Mouse (Mus musculus): ENCODE results near the gene Nrgn. TPM values are rescaled to one million over a fixed set of nuclear protein-coding genes. Genes with fewer than 3 reads are reported as not detected.

Nrgn gene
- polyA plus RNA-seq, 1 experiment from 2014 or later: 9.0 TPM

DNA sequence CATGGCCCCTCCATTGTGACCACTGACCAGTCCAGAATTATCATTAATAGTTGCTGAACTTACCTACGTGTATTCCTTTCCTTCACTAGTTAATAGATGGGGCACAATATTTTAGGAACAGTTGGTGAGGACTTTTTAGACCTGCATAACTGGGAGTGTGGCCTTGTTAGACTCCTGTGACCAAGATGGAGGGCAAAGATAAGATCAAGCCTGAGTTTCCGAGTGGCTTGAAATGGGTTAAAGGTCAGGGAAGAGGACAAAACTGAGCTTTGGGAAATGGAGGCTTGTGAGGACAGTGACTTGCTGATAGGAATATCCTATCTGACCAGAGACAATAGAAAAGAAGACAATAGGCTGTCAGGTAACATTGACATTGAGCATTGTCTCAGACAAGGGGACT is 27.2 kb downstream of the Nrgn start:
- ATAC-seq (ENCODE audit: low read depth): no peak
- Histone ChIP-seq H3K36me3 (ENCODE audit: control insufficient read depth, insufficient read depth, low read length) (peaks cover 14% of the 10 kb centered on the region), H3K27me3 (ENCODE audit: control insufficient read depth, insufficient read depth, low read depth, low read length) (peaks cover 7% of the 10 kb centered on the region; the same call in 1 of the 2 replicates), H3K9ac (ENCODE audit: low read length) (no peak overlapping the region), H3K4me3 (ENCODE audit: low read length) (no peak overlapping the region), H3K4me2 (ENCODE audit: low read depth, low read length) (no peak overlapping the region), H3K9me3 (ENCODE audit: control insufficient read depth, low read length) (no peaks in the 10 kb centered on the region), H3K4me1 (replicated peaks; ENCODE audit: control insufficient read depth, insufficient read depth, low read length) (peaks cover 35% of the 10 kb centered on the region), H3K27ac (ENCODE audit: low read length) (no peak overlapping the region)
- 84% methylated on average over 2 of the region's 2 CpGs for WGBS

GRCm38 (mm10) chr9:37519995-37520394 is 32.7 kb downstream of the Nrgn start:
- Histone ChIP-seq H3K27me3 (ENCODE audit: control insufficient read depth, insufficient read depth, low read depth, low read length) (no peaks in the 10 kb centered on the region), H3K9me3 (ENCODE audit: control insufficient read depth, low read length) (no peaks in the 10 kb centered on the region), H3K4me3 (ENCODE audit: low read length) (no peak overlapping the region), H3K9ac (ENCODE audit: low read length) (no peak overlapping the region), H3K4me2 (ENCODE audit: low read depth, low read length) (no peak overlapping the region), H3K36me3 (ENCODE audit: control insufficient read depth, insufficient read depth, low read length) (peaks cover 11% of the 10 kb centered on the region), H3K4me1 (replicated peaks; ENCODE audit: control insufficient read depth, insufficient read depth, low read length) (no peaks in the 10 kb centered on the region), H3K27ac (ENCODE audit: low read length) (no peak overlapping the region)
- ATAC-seq (ENCODE audit: low read depth): no peak
- 83% methylated on average over 2 of the region's 2 CpGs for WGBS

GRCm38 (mm10) chr9:37518991-37519390 is 33.7 kb downstream of the Nrgn start:
- Histone ChIP-seq H3K9me3 (ENCODE audit: control insufficient read depth, low read length) (no peaks in the 10 kb centered on the region), H3K9ac (ENCODE audit: low read length) (no peak overlapping the region), H3K27ac (ENCODE audit: low read length) (no peak overlapping the region), H3K27me3 (ENCODE audit: control insufficient read depth, insufficient read depth, low read depth, low read length) (no peaks in the 10 kb centered on the region), H3K36me3 (ENCODE audit: control insufficient read depth, insufficient read depth, low read length) (peaks cover 11% of the 10 kb centered on the region), H3K4me3 (ENCODE audit: low read length) (no peak overlapping the region), H3K4me1 (replicated peaks; ENCODE audit: control insufficient read depth, insufficient read depth, low read length) (no peaks in the 10 kb centered on the region), H3K4me2 (ENCODE audit: low read depth, low read length) (no peak overlapping the region)
- ATAC-seq (ENCODE audit: low read depth): no peak
- WGBS: 94% methylated on average over 8 of the region's 8 CpGs

- 82% methylated on average over 1 of the region's 1 CpGs for WGBS
- Histone ChIP-seq H3K27me3 (ENCODE audit: control insufficient read depth, insufficient read depth, low read depth, low read length) (no peaks in the 10 kb centered on the region), H3K9me3 (ENCODE audit: control insufficient read depth, low read length) (no peaks in the 10 kb centered on the region), H3K9ac (ENCODE audit: low read length) (no peak overlapping the region), H3K4me3 (ENCODE audit: low read length) (no peak overlapping the region), H3K36me3 (ENCODE audit: control insufficient read depth, insufficient read depth, low read length) (0 out of 2 replicates have a peak, but pooled peaks cover 2% of the 10 kb centered on the region), H3K4me2 (ENCODE audit: low read depth, low read length) (no peak overlapping the region), H3K27ac (ENCODE audit: low read length) (no peak overlapping the region), H3K4me1 (replicated peaks; ENCODE audit: control insufficient read depth, insufficient read depth, low read length) (no peaks in the 10 kb centered on the region; the same call in 1 of the 2 replicates)
- ATAC-seq (ENCODE audit: low read depth): no peak
These were observed 35.2 kb downstream of the Nrgn start for GRCm38 (mm10) chr9:37517467-37517866.

- H3K9me3 ChIP-seq (ENCODE audit: control insufficient read depth, low read length): no peaks in the 10 kb centered on the region
- H3K27me3 ChIP-seq (ENCODE audit: control insufficient read depth, insufficient read depth, low read depth, low read length): no peaks in the 10 kb centered on the region
- ATAC-seq (ENCODE audit: low read depth): no peak
- H3K4me2 ChIP-seq (ENCODE audit: low read depth, low read length): no peak overlapping the region
- H3K36me3 ChIP-seq (ENCODE audit: control insufficient read depth, insufficient read depth, low read length): no peaks in the 10 kb centered on the region
- H3K4me3 ChIP-seq (ENCODE audit: low read length): no peak overlapping the region
- 57% methylated on average over 3 of the region's 3 CpGs for WGBS
- H3K27ac ChIP-seq (ENCODE audit: low read length): no peak overlapping the region
- no peaks in the 10 kb centered on the region; the same call in 1 of the 2 replicates for H3K4me1 ChIP-seq (replicated peaks; ENCODE audit: control insufficient read depth, insufficient read depth, low read length)
- H3K9ac ChIP-seq (ENCODE audit: low read length): no peak overlapping the region
These were observed 38.2 kb downstream of the Nrgn start for GRCm38 (mm10) chr9:37514456-37514855.

DNA sequence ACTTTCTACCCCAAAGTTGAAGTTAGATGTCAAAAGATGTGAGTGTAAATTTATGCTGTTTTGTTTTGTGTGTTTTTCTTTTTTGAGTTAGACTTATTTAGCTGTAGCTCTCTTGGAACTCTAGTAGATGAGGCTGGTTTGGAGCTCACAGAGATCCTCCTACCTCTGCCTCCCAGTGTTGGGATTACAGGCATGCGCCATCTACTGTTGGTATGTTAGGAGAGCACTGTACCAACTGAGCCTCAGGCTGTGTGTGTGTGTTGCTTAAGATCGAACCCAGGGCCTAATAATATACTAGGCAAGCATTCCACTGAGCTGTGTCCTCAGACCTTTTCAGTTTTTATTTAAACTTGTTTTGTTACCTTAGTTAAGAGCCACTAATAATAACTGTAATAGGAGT is 40.6 kb downstream of the Nrgn start:
- no peaks in the 10 kb centered on the region for H3K36me3 ChIP-seq (ENCODE audit: control insufficient read depth, insufficient read depth, low read length)
- no peak for ATAC-seq (ENCODE audit: low read depth)
- H3K9ac ChIP-seq (ENCODE audit: low read length): no peak overlapping the region
- H3K27me3 ChIP-seq (ENCODE audit: control insufficient read depth, insufficient read depth, low read depth, low read length): no peaks in the 10 kb centered on the region
- no peak overlapping the region for H3K4me2 ChIP-seq (ENCODE audit: low read depth, low read length)
- H3K27ac ChIP-seq (ENCODE audit: low read length): no peak overlapping the region
- 86% methylated on average over 2 of the region's 2 CpGs for WGBS
- no peaks in the 10 kb centered on the region; the same call in 1 of the 2 replicates for H3K4me1 ChIP-seq (replicated peaks; ENCODE audit: control insufficient read depth, insufficient read depth, low read length)
- H3K9me3 ChIP-seq (ENCODE audit: control insufficient read depth, low read length): no peaks in the 10 kb centered on the region
- no peak overlapping the region for H3K4me3 ChIP-seq (ENCODE audit: low read length)

DNA sequence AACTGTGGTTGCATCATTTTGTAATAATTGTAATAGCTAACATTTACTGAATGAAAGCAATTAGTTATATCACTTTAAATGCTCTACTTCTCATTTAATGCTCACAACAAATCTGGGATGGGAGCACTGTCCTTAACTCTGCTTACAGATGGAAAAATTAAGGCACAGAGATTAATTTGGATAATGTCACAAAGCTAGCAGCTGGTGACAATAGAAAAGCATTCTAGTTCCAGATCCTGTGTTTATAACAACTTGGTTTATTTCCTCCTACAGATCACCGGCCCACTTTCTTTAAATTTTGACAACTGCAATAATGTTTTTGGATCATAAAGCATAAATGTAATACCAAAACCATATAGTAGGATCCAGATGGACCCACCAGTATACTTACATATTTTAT is 46.7 kb downstream of the Nrgn start:
- H3K36me3 ChIP-seq (ENCODE audit: control insufficient read depth, insufficient read depth, low read length): 0 out of 2 replicates have a peak, but pooled peaks cover 2% of the 10 kb centered on the region
- no peaks in the 10 kb centered on the region; the same call in 1 of the 2 replicates for H3K4me1 ChIP-seq (replicated peaks; ENCODE audit: control insufficient read depth, insufficient read depth, low read length)
- no peaks in the 10 kb centered on the region for H3K9me3 ChIP-seq (ENCODE audit: control insufficient read depth, low read length)
- H3K27ac ChIP-seq (ENCODE audit: low read length): no peak overlapping the region
- H3K9ac ChIP-seq (ENCODE audit: low read length): no peak overlapping the region
- 41% methylated on average over 1 of the region's 1 CpGs for WGBS
- H3K4me2 ChIP-seq (ENCODE audit: low read depth, low read length): no peak overlapping the region
- H3K4me3 ChIP-seq (ENCODE audit: low read length): no peak overlapping the region
- no peaks in the 10 kb centered on the region for H3K27me3 ChIP-seq (ENCODE audit: control insufficient read depth, insufficient read depth, low read depth, low read length)
- no peak for ATAC-seq (ENCODE audit: low read depth)

DNA sequence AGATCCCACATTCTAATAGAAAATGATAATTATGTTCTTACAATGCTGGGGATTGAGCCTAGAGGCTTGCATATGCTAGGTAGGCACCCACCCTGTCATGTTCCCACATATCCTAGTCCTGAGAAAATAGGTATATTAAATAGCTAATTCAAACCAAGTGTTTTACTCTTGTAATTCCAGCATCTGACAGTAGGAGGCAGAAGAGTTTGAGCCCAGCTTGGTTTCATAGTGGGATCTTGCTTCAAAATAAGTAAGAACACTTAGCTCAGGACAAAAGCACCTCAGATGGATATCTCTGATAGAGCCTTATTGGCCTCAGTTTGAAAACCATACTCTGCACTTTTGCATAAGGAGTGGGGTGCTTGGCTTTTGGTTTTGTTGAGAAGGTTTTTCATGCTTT is 48.4 kb downstream of the Nrgn start:
- no peak for ATAC-seq (ENCODE audit: low read depth)
- H3K4me1 ChIP-seq (replicated peaks; ENCODE audit: control insufficient read depth, insufficient read depth, low read length): no peaks in the 10 kb centered on the region; the same call in 1 of the 2 replicates
- H3K9me3 ChIP-seq (ENCODE audit: control insufficient read depth, low read length): no peaks in the 10 kb centered on the region
- no peak overlapping the region for H3K4me2 ChIP-seq (ENCODE audit: low read depth, low read length)
- no peak overlapping the region for H3K9ac ChIP-seq (ENCODE audit: low read length)
- no peak overlapping the region for H3K27ac ChIP-seq (ENCODE audit: low read length)
- no peak overlapping the region for H3K4me3 ChIP-seq (ENCODE audit: low read length)
- H3K27me3 ChIP-seq (ENCODE audit: control insufficient read depth, insufficient read depth, low read depth, low read length): no peaks in the 10 kb centered on the region
- 0 out of 2 replicates have a peak, but pooled peaks cover 2% of the 10 kb centered on the region for H3K36me3 ChIP-seq (ENCODE audit: control insufficient read depth, insufficient read depth, low read length)

- Histone ChIP-seq H3K4me2 (ENCODE audit: low read depth, low read length) (no peak overlapping the region), H3K4me3 (ENCODE audit: low read length) (no peak overlapping the region), H3K4me1 (replicated peaks; ENCODE audit: control insufficient read depth, insufficient read depth, low read length) (peaks cover 8% of the 10 kb centered on the region), H3K27me3 (ENCODE audit: control insufficient read depth, insufficient read depth, low read depth, low read length) (no peaks in the 10 kb centered on the region), H3K9me3 (ENCODE audit: control insufficient read depth, low read length) (no peaks in the 10 kb centered on the region), H3K9ac (ENCODE audit: low read length) (no peak overlapping the region), H3K36me3 (ENCODE audit: control insufficient read depth, insufficient read depth, low read length) (0 out of 2 replicates have a peak, but pooled peaks cover 2% of the 10 kb centered on the region), H3K27ac (ENCODE audit: low read length) (no peak overlapping the region)
- 92% methylated on average over 1 of the region's 1 CpGs for WGBS
- ATAC-seq (ENCODE audit: low read depth): no peak
These were observed 51.5 kb downstream of the Nrgn start for GRCm38 (mm10) chr9:37501170-37501569.

DNA sequence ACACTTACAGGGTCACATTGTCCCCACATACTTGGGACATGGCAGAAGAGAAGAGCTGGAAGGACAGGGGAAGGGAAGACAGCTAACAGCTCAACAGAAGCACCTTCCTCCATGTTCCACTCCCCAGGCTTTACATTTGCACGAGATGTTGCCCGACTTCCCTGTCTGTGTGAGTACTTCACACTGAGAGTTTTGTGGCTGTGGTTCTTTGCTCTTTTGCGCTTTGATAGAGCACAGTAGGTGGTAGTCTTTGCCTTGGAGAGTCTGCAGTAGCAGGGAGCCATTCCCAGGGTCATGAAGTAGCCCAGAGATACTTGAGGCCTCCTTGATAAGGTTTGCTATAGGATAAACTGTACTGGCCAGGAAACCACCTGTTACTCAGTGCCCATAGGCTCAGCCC is 52.5 kb downstream of the Nrgn start:
- H3K9me3 ChIP-seq (ENCODE audit: control insufficient read depth, low read length): no peaks in the 10 kb centered on the region
- 87% methylated on average over 3 of the region's 3 CpGs for WGBS

More for the DNA sequence above, 52.5 kb downstream of the Nrgn start:
- no peak for ATAC-seq (ENCODE audit: low read depth)
- Histone ChIP-seq H3K27ac (ENCODE audit: low read length) (no peak overlapping the region), H3K4me2 (ENCODE audit: low read depth, low read length) (no peak overlapping the region), H3K4me1 (replicated peaks; ENCODE audit: control insufficient read depth, insufficient read depth, low read length) (peaks cover 8% of the 10 kb centered on the region), H3K27me3 (ENCODE audit: control insufficient read depth, insufficient read depth, low read depth, low read length) (no peaks in the 10 kb centered on the region), H3K4me3 (ENCODE audit: low read length) (no peak overlapping the region), H3K36me3 (ENCODE audit: control insufficient read depth, insufficient read depth, low read length) (0 out of 2 replicates have a peak, but pooled peaks cover 2% of the 10 kb centered on the region), H3K9ac (ENCODE audit: low read length) (no peak overlapping the region)
